Mouse (Mus musculus): ENCODE results near the gene Pard6a.

- no peak for TF ChIP-seq CTCF (conservative IDR thresholded peaks at IDR 0.05; ENCODE audit: insufficient read depth, insufficient read length, low read depth, low read length)
- TF ChIP-seq POLR2A (IDR thresholded peaks at IDR 0.05; ENCODE audit: low read depth, low read length) = no peak
Measured at GRCm38 (mm10) chr8:105716302-105716945, 15.5 kb downstream of the Pard6a start.
